Mouse (Mus musculus): Measurements from ENCODE around the gene Slc1a5.

DNA sequence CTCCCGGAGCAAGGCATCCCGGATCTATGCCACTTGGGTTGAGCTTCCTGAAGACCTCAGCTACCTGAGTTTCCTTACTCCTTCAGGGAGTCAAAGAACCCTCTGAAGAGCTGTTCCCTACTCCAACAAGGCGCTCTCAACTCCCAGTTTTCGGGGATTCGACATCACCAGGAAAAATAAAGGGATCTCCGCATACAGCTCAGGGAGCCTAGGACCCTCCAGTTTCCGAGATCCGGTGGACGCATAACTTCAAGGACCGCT, 345 bp downstream of the Slc1a5 start:
- TF ChIP-seq GATA1 (IDR thresholded peaks at IDR 0.05; ENCODE audit: borderline replicate concordance, low read length) (no peak), FLI1 (IDR thresholded peaks at IDR 0.05; ENCODE audit: low read length) (no peak)

Measured in megakaryocyte, embryonic 14.5 days (primary cell).